Mouse (Mus musculus): ENCODE results near the gene Tmem25.

- TF ChIP-seq CTCF (IDR thresholded peaks at IDR 0.05; ENCODE audit: borderline replicate concordance, insufficient read depth, low read length) (no peak), POLR2A (IDR thresholded peaks at IDR 0.05; ENCODE audit: low read depth, low read length) (no peak)
Observed at GRCm38 (mm10) chr9:44745371-44745770, 53.7 kb downstream of the Tmem25 start.

Measured in embryonic fibroblast, embryonic 13.5 days (primary cell).